Mouse (Mus musculus): ENCODE measurements at regions not wholly inside any gene's neighbourhood (a gene's known extent, or its start where the extent isn't known, plus 50 kb on each side); places are given as distances from the start of the nearest gene placed in this dataset.
A peak's percentile ranks its signal among the peaks of the same experiment; 100 is the strongest.

DNA sequence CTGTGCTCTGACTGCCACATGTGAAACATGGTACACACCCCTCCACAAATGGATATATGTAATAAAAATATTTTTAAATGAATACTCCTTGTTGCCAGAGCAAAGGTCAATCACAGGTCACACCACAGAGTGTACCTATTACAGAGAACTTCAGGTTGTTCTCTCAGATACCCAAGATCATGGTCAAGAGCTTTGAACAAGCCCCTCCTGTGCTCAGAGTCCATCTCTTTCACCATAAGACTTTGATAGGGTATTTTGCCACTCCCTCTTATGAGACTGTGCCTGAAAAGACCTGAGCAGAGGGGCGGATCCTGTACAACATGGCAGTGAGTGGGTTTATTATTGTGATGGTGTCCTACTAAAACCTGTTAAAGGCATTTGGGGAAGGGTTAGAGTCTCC is 249.3 kb downstream of the Rnf152 start:
- Histone ChIP-seq H3K27me3 (replicated peaks; ENCODE audit: insufficient read depth, low read length) (no peaks in the 10 kb centered on the region), H3K27ac (ENCODE audit: low read length) (no peak overlapping the region), H3K36me3 (ENCODE audit: insufficient read depth, low read length) (no peaks in the 10 kb centered on the region), H3K4me1 (ENCODE audit: insufficient read depth, low read depth, low read length) (no peaks in the 10 kb centered on the region), H3K4me3 (ENCODE audit: low read depth, low read length) (no peak overlapping the region), H3K4me2 (replicated peaks; ENCODE audit: low read depth, low read length) (no peak overlapping the region), H3K9me3 (ENCODE audit: low read length) (no peaks in the 10 kb centered on the region), H3K9ac (replicated peaks; ENCODE audit: low read depth) (no peak overlapping the region)
- no peak for ATAC-seq
- TF ChIP-seq CTCF (IDR thresholded peaks at IDR 0.05) (no peak), EP300 (IDR thresholded peaks at IDR 0.05) (no peak)
- WGBS, result 81% methylated on average over 1 of the region's 1 CpGs
- no peak for DNase-seq (ENCODE audit: low spot score)

- Histone ChIP-seq H3K36me3 (ENCODE audit: insufficient read depth, low read length) (no peaks in the 10 kb centered on the region), H3K4me2 (replicated peaks; ENCODE audit: low read depth, low read length) (no peak overlapping the region), H3K27me3 (replicated peaks; ENCODE audit: insufficient read depth, low read length) (no peaks in the 10 kb centered on the region), H3K4me1 (ENCODE audit: insufficient read depth, low read depth, low read length) (no peaks in the 10 kb centered on the region), H3K4me3 (ENCODE audit: low read depth, low read length) (no peak overlapping the region), H3K27ac (ENCODE audit: low read length) (no peak overlapping the region), H3K9ac (replicated peaks; ENCODE audit: low read depth) (no peak overlapping the region), H3K9me3 (ENCODE audit: low read length) (no peaks in the 10 kb centered on the region)
- ATAC-seq (no peak), DNase-seq (ENCODE audit: low spot score) (no peak)
- TF ChIP-seq CTCF (IDR thresholded peaks at IDR 0.05), result no peak
- no peak for TF ChIP-seq EP300 (IDR thresholded peaks at IDR 0.05)
Observed at GRCm38 (mm10) chr1:105105211-105105610, 251.3 kb downstream of the Rnf152 start.

DNA sequence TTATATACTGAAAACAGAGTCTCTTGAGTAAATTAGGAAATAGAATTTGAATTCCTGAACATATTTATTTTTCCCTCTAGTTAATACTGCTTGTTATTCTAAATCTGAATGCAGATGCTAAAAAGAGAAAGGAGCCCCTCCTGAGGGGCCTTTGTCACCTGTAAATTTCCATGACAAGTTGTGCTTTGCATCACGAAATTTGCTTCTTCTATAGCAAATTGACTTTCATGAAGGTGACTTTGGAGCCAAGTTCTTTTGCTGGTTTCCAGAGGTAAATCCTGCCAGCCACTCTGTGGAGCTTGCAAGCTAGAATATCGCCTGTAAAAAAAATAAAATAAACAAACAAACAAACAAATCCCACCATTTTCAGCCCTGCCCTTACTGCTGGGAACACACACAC is 261.4 kb downstream of the Rnf152 start:
- 58% methylated on average over 2 of the region's 2 CpGs for WGBS
- DNase-seq (ENCODE audit: low spot score) (no peak), ATAC-seq (no peak)
- no peaks in the 10 kb centered on the region for H3K36me3 ChIP-seq (ENCODE audit: insufficient read depth, low read length)
- no peak overlapping the region for H3K4me3 ChIP-seq (ENCODE audit: low read depth, low read length)
- H3K4me1 ChIP-seq (ENCODE audit: insufficient read depth, low read depth, low read length), result no peaks in the 10 kb centered on the region
- TF ChIP-seq EP300 (IDR thresholded peaks at IDR 0.05) (no peak), CTCF (IDR thresholded peaks at IDR 0.05) (no peak)
- no peak overlapping the region for H3K27ac ChIP-seq (ENCODE audit: low read length)
- no peak overlapping the region for H3K4me2 ChIP-seq (replicated peaks; ENCODE audit: low read depth, low read length)
- no peaks in the 10 kb centered on the region for H3K27me3 ChIP-seq (replicated peaks; ENCODE audit: insufficient read depth, low read length)
- H3K9ac ChIP-seq (replicated peaks; ENCODE audit: low read depth), result no peak overlapping the region
- no peaks in the 10 kb centered on the region for H3K9me3 ChIP-seq (ENCODE audit: low read length)

GRCm38 (mm10) chr1:105094500-105094899 is 262.0 kb downstream of the Rnf152 start:
- ATAC-seq, result no peak
- no peaks in the 10 kb centered on the region for H3K36me3 ChIP-seq (ENCODE audit: insufficient read depth, low read length)
- no peak overlapping the region for H3K4me3 ChIP-seq (ENCODE audit: low read depth, low read length)
- TF ChIP-seq EP300 (IDR thresholded peaks at IDR 0.05) (no peak), CTCF (IDR thresholded peaks at IDR 0.05) (no peak)
- no peaks in the 10 kb centered on the region for H3K27me3 ChIP-seq (replicated peaks; ENCODE audit: insufficient read depth, low read length)
- H3K9me3 ChIP-seq (ENCODE audit: low read length), result no peaks in the 10 kb centered on the region
- 75% methylated on average over 3 of the region's 3 CpGs for WGBS
- no peak overlapping the region for H3K4me2 ChIP-seq (replicated peaks; ENCODE audit: low read depth, low read length)
- no peaks in the 10 kb centered on the region for H3K4me1 ChIP-seq (ENCODE audit: insufficient read depth, low read depth, low read length)
- DNase-seq (ENCODE audit: low spot score), result no peak
- H3K9ac ChIP-seq (replicated peaks; ENCODE audit: low read depth), result no peak overlapping the region
- no peak overlapping the region for H3K27ac ChIP-seq (ENCODE audit: low read length)

DNA sequence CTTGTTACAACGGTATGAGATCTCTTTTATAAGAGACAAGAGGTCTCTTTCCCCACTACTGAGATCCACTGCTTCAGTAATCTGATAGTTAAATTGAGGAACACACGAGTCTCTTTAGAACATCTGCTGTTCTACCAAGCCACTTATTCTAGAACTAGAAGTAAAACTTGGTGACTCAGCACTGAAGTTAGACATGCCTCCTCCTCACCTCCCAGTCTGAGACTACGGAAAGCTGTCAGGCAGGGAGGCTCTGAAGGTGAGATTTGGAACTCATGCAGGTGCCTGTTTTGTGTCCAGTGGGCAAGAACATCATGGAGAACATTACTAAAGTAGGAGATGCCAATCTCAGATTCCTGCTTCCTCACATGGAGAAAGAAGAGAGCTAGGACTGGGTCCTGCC is 262.6 kb downstream of the Rnf152 start:
- Histone ChIP-seq H3K4me2 (replicated peaks; ENCODE audit: low read depth, low read length) (no peak overlapping the region), H3K4me1 (ENCODE audit: insufficient read depth, low read depth, low read length) (no peaks in the 10 kb centered on the region), H3K9me3 (ENCODE audit: low read length) (no peaks in the 10 kb centered on the region), H3K36me3 (ENCODE audit: insufficient read depth, low read length) (no peaks in the 10 kb centered on the region), H3K27me3 (replicated peaks; ENCODE audit: insufficient read depth, low read length) (no peaks in the 10 kb centered on the region), H3K27ac (ENCODE audit: low read length) (no peak overlapping the region), H3K9ac (replicated peaks; ENCODE audit: low read depth) (no peak overlapping the region), H3K4me3 (ENCODE audit: low read depth, low read length) (no peak overlapping the region)
- DNase-seq (ENCODE audit: low spot score), result no peak
- WGBS, result 84% methylated on average over 3 of the region's 3 CpGs
- TF ChIP-seq CTCF (IDR thresholded peaks at IDR 0.05) (no peak), EP300 (IDR thresholded peaks at IDR 0.05) (no peak)
- ATAC-seq, result no peak

GRCm38 (mm10) chr1:105093012-105093411 is 263.5 kb downstream of the Rnf152 start:
- Histone ChIP-seq H3K9ac (replicated peaks; ENCODE audit: low read depth) (no peak overlapping the region), H3K27ac (ENCODE audit: low read length) (no peak overlapping the region)
- ATAC-seq, result no peak

DNA sequence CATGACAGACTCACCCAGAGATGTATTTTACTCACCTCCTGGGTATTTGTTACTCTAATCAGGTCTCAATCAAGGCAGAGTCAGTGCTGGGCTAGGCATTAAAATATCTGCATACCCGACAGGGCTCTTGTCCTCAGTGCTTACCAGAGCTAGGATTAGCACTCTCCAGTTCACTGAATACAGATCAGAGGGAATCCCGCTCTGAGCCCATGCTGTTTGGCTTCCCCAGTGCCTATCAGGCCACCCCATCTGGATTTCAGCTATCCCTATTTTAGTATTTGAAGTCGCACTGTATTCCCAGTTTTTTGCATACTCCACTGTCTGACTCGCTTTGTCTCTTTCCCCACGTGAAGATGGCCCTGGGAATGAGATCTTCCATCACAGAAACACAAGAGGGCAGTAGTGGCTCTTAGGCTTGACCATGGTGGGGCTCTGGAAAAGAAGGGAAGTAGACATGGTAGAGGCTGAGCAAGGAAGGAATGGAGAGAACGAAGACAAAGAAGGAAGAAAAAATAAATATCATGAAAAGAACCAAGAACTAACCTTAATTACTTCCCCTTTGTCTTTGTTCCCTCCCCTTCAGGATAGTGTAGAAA is 264.1 kb downstream of the Rnf152 start:
- H3K27ac ChIP-seq (ENCODE audit: low read length), result no peak overlapping the region
- ATAC-seq (peak; percentile 67), DNase-seq (ENCODE audit: low spot score) (peak; percentile 62)
- H3K36me3 ChIP-seq (ENCODE audit: insufficient read depth, low read length), result no peaks in the 10 kb centered on the region
- H3K4me2 ChIP-seq (replicated peaks; ENCODE audit: low read depth, low read length), result no peak overlapping the region
- no peak overlapping the region for H3K4me3 ChIP-seq (ENCODE audit: low read depth, low read length)
- H3K27me3 ChIP-seq (replicated peaks; ENCODE audit: insufficient read depth, low read length), result no peaks in the 10 kb centered on the region
- H3K9ac ChIP-seq (replicated peaks; ENCODE audit: low read depth), result no peak overlapping the region
- no peaks in the 10 kb centered on the region for H3K9me3 ChIP-seq (ENCODE audit: low read length)
- WGBS, result 26% methylated on average over 6 of the region's 6 CpGs
- H3K4me1 ChIP-seq (ENCODE audit: insufficient read depth, low read depth, low read length), result no peaks in the 10 kb centered on the region
- peak; percentile 84 for TF ChIP-seq CTCF (IDR thresholded peaks at IDR 0.05)
- no peak for TF ChIP-seq EP300 (IDR thresholded peaks at IDR 0.05)

More at GRCm38 (mm10) chr1:105093012-105093411, 263.5 kb downstream of the Rnf152 start:
- TF ChIP-seq EP300 (IDR thresholded peaks at IDR 0.05) (no peak), CTCF (IDR thresholded peaks at IDR 0.05) (no peak)
- Histone ChIP-seq H3K36me3 (ENCODE audit: insufficient read depth, low read length) (no peaks in the 10 kb centered on the region), H3K9me3 (ENCODE audit: low read length) (no peaks in the 10 kb centered on the region), H3K27me3 (replicated peaks; ENCODE audit: insufficient read depth, low read length) (no peaks in the 10 kb centered on the region), H3K4me3 (ENCODE audit: low read depth, low read length) (no peak overlapping the region), H3K4me1 (ENCODE audit: insufficient read depth, low read depth, low read length) (no peaks in the 10 kb centered on the region), H3K4me2 (replicated peaks; ENCODE audit: low read depth, low read length) (no peak overlapping the region)
- WGBS, result 38% methylated on average over 1 of the region's 1 CpGs
- DNase-seq (ENCODE audit: low spot score), result no peak
